Mouse (Mus musculus) kidney, postnatal 0 days (tissue): ENCODE results near the gene Gm20388. TPM values are rescaled to one million over a fixed set of nuclear protein-coding genes. Genes with fewer than 3 reads are reported as not detected.
A peak's percentile ranks its signal among the peaks of the same experiment; 100 is the strongest.
"Not testable (repeated sequence)": the region's sequence is repeated elsewhere in the genome, so short reads cannot be mapped to it uniquely, and the experiment has no call there.

Experiments used
- ATAC-seq: fragments of 200-750 bp; cut with Nextera tagmentation; replicated peaks from 2 replicates; pipeline ENCODE4 v1.8.0; 2017; ENCODE audit warnings: low read depth, moderate number of reproducible peaks, moderate TSS enrichment, moderate library complexity; ENCODE audit not compliant: low FRiP score
- DNase-seq: peaks from one replicate; pipeline ENCODE4 v3.0.0-alpha.2; 2016; ENCODE audit warnings: low spot score
- H3K27ac ChIP-seq: fragments of 300-500 bp; sonication (generic); 2 replicates; pipeline ENCODE4 v1.5.1; 2014; ENCODE audit warnings: mild to moderate bottlenecking
- H3K27me3 ChIP-seq: fragments of 300-500 bp; sonication (generic); 2 replicates; pipeline ENCODE4 v1.6.1; 2014; ENCODE audit warnings: low read length, mixed read lengths; ENCODE audit not compliant: insufficient read depth
- H3K36me3 ChIP-seq: fragments of 300-500 bp; sonication (generic); 2 replicates; pipeline ENCODE4 v1.6.1; 2014; ENCODE audit warnings: low read length, mixed read lengths; ENCODE audit not compliant: insufficient read depth
- H3K4me1 ChIP-seq: fragments of 300-500 bp; sonication (generic); replicated peaks from 2 replicates; pipeline ENCODE4 v1.6.1; 2014; ENCODE audit warnings: antibody characterized with exemption, low read length, mixed read lengths; ENCODE audit not compliant: insufficient read depth
- H3K4me2 ChIP-seq: fragments of 300-500 bp; sonication (generic); 2 replicates; pipeline ENCODE4 v1.6.1; 2014; ENCODE audit warnings: mild to moderate bottlenecking, low read length, moderate library complexity, mixed read lengths
- H3K4me3 ChIP-seq: fragments of 300-500 bp; sonication (generic); replicated peaks from 2 replicates; pipeline ENCODE4 v1.5.1; 2014; ENCODE audit warnings: low read depth, low read length
- H3K9ac ChIP-seq: fragments of 300-500 bp; sonication (generic); 2 replicates; pipeline ENCODE4 v1.6.1; 2014; ENCODE audit warnings: low read depth, low read length
- H3K9me3 ChIP-seq: fragments of 300-500 bp; sonication (generic); replicated peaks from 2 replicates; pipeline ENCODE4 v1.6.1; 2016; ENCODE audit warnings: low read length, inconsistent platforms, mixed read lengths
- CTCF ChIP-seq: IDR thresholded peaks from 2 replicates; pipeline ENCODE4 v1.5.1; 2016; ENCODE audit warnings: antibody characterized with exemption, low read depth, mild to moderate bottlenecking, moderate library complexity
- WGBS: fragments of 180-500 bp; shearing (Covaris S2); extraction: QIAGEN DNeasy Blood & Tissue Kit; methylation state at CpG from one replicate; pipeline ENCODE4 v1.1.7; 2014; 5-methylcytosine and 5-hydroxymethylcytosine counted together
- polyA plus RNA-seq: library from polyadenylated mRNA; unstranded; fragments of >200 nt; fragmentation: Nextera tagmentation; extraction: Ambion mirVana; gene quantifications from 2 replicates; pipeline ENCODE4 v1.2.1, GENCODE M21; 2015

Gene Gm20388
- polyA plus RNA-seq, 1 experiment from 2014 or later, result not detected

DNA sequence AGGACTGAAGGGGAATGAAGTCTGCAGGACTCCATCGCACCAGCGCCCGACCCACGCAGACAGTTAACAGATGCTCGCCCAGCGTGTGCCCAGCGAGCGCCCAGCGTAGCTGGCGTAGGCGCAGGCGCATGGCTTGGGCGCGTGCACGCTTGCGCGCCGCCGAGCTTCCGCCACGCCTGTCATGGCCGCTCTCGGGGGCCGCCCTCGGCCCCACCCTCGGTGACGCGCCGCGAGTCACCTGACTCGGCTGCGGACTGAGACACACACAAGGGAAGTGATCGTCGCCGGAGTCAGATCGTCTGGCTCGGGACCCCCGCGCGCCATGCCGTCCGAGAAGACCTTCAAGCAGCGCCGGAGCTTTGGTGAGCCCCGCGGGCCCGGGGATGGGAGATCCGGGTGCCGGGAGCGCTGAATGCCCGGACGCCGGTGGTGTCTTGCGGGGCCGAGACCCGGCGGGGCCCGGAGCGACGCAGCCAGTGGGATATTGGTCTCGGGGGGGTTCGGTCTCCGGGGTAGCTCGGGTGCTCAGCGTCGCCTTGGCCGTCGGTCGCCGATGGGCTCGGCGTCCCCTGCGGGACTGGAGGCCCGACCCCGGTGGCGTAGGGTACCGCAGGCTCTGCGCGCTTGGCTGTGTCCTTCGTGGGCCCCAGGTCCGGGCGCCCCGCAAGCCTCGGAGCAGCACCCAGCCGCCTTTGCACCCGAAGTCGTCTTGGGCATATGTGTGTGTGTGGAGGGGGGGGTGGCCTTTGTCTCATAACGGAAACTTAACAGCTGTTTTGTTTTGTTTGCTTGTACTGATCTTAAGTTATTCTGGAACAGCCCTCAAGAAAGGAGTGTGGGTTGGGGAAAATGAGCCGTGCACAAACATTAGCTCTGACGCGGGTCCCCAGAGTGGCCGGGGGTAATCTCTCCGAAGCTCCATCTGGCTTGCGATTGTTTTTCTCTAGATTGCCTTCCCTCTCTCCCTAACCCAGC lies 1679.8 kb downstream of the Gm20388 start, which contains the start of gene Map1lc3b:
Gene Map1lc3b, plus strand, starts transcription at position 159 of the 975 bp plus-strand sequence.
- Histone ChIP-seq H3K4me3 (peak within 1 kb of the TSS; percentile 91), H3K4me1 (peaks cover 9% of the 10 kb centered on the region), H3K36me3 (peaks cover 13% of the 10 kb centered on the region; the same call in 1 of the 2 replicates), H3K4me2 (peak within 1 kb of the TSS; percentile 97), H3K9ac (peak within 1 kb of the TSS; percentile 95), H3K27me3 (no peaks in the 10 kb centered on the region), H3K9me3 (no peaks in the 10 kb centered on the region), H3K27ac (peak within 1 kb of the TSS; percentile 84)
- WGBS, result under 1% methylated on average over 94 of the region's 94 CpGs
- ATAC-seq (peak; percentile 85), DNase-seq (peak; percentile 92)
- no peak for TF ChIP-seq CTCF

DNA sequence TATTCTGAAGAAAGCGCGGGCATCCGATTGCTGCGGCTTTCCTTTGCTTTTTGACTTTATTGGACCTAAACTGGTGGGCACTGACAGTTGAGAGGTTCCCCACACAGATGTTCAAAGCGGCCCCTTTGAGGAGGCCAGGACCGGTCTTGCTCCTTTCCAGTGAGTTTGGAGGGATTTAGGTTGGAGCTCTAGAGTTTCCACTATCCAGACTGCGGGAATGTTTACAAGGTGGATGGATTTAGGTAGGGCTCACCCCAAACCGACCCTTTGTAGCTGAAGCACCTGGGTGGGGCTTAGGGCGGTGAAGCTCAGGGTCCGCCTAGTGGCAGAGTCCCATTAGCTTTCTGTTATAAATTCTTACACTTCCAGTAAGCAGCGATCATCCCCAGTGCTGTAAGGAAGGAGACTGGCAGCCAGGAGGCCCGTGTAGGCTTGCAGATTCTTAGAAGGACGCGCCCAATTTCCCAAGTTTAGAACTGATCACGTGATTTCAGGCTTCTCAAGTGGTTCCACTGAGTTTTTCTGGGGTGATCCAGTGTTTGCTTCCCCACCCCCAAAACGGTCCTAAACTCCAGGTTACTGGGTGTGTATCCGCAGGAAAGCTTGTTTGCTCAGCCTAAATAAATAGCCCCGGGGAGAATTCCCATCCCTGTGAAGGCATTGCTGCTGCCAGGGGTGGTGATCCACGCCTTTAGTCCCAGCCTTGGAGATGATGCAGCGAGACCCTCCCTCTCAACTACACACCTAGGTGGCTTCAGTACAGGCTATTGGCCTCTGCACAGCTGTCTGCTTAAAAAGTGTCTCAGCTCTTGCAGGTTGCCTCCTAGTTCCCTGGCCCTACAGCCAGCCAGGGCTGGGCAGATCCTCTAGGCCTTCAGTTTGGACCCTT lies 1680.8 kb downstream of the Gm20388 start:
- Histone ChIP-seq H3K36me3 (peaks cover 21% of the 10 kb centered on the region), H3K4me1 (peaks cover 9% of the 10 kb centered on the region), H3K9ac (peak overlapping the region; percentile 95), H3K4me3 (peak overlapping the region; percentile 91), H3K9me3 (no peaks in the 10 kb centered on the region), H3K27ac (peak overlapping the region; percentile 84; the same call in 1 of the 2 replicates), H3K27me3 (no peaks in the 10 kb centered on the region), H3K4me2 (peak overlapping the region; percentile 97)
- 12% methylated on average over 20 of the region's 20 CpGs for WGBS
- ATAC-seq (0 out of 2 replicates have a peak, but pooled peaks have one; percentile 4), DNase-seq (peak; percentile 84)
- peak; percentile 66 for TF ChIP-seq CTCF

GRCm38 (mm10) chr8:121593293-121593692 lies 1682.7 kb downstream of the Gm20388 start:
- WGBS, result 89% methylated on average over 5 of the region's 5 CpGs

DNA sequence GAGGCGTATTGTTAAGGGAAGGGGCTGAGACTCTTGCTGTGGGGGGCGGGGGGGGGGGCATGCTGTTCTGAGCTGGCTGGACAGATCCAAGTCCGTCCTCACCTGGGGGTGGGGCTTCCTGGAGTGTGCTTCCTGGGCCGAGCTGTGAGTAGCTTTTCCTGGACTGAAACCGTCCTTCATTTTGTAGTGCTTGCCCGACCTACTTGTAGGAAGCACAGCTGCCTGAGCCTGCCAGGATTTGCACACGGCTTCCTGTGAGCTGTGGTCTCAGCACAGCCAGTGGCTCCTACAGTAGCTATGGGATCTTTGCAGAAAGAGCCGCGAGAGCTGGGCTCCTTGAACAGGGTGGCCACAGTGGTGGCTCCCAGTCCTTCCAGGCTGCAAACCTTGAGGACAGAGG lies 1683.3 kb downstream of the Gm20388 start:
- no peaks in the 10 kb centered on the region for H3K27me3 ChIP-seq
- H3K9me3 ChIP-seq, result no peaks in the 10 kb centered on the region
- peaks cover 31% of the 10 kb centered on the region for H3K36me3 ChIP-seq
- no peak overlapping the region for H3K27ac ChIP-seq
- ATAC-seq (no peak), DNase-seq (peak; percentile 25)
- WGBS, result 66% methylated on average over 9 of the region's 9 CpGs
- H3K4me2 ChIP-seq, result no peak overlapping the region
- peaks cover 9% of the 10 kb centered on the region for H3K4me1 ChIP-seq
- TF ChIP-seq CTCF, result no peak
- no peak overlapping the region for H3K9ac ChIP-seq
- H3K4me3 ChIP-seq, result no peak overlapping the region

More at GRCm38 (mm10) chr8:121593293-121593692, 1682.7 kb downstream of the Gm20388 start:
- Histone ChIP-seq H3K27ac (no peak overlapping the region), H3K9me3 (no peaks in the 10 kb centered on the region), H3K36me3 (peaks cover 30% of the 10 kb centered on the region), H3K4me2 (no peak overlapping the region), H3K4me1 (peaks cover 9% of the 10 kb centered on the region), H3K4me3 (no peak overlapping the region), H3K27me3 (no peaks in the 10 kb centered on the region), H3K9ac (no peak overlapping the region)
- TF ChIP-seq CTCF, result no peak
- no peak for ATAC-seq
- no peak for DNase-seq

DNA sequence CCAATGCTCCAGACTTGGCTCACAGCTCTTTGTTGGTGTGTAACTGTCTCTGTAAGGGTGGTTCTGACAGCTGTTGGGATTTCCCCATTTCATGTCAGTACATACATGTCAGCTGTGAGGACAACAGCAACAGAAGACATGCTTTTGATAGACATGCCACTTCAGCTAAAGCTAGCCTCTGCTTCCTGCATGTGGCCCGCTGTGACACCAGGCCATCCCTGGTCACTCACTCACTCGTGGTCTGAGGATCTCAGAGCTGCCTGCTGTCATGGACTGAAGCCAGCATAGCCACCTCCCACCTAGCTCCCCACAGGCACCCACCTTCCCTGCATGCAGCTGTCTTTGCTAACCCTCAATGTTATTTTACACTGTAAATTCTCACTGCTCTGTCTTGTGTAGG lies 1686.9 kb downstream of the Gm20388 start:
- H3K4me1 ChIP-seq, H3K4me2 ChIP-seq, H3K27ac ChIP-seq, DNase-seq, H3K9ac ChIP-seq, H3K27me3 ChIP-seq, H3K9me3 ChIP-seq, H3K4me3 ChIP-seq, ATAC-seq: not testable (repeated sequence)
- H3K36me3 ChIP-seq, result peaks cover 51% of the 10 kb centered on the region
- 69% methylated on average over 2 of the region's 2 CpGs for WGBS

DNA sequence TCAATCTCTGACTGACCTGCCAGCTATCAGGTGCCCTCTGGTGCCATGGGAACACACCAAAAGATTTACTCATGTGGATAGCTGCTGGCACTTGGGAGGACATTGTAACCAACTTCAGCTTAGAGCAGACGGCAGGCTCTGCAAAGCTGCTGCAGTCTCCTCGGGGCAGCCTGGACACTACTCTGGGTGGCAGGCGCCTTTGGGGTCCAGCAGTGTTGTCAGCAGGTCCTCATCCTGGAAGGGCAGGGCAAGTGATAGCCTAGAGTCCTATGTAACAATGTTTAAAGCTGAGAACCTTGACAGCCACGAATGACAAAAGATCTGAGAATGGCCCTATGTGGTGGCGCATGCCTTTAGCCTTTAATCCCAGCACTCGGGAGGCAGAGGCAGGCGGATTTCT lies 1687.5 kb downstream of the Gm20388 start:
- no peak for DNase-seq
- Histone ChIP-seq H3K27me3 (no peaks in the 10 kb centered on the region), H3K9me3 (no peaks in the 10 kb centered on the region), H3K27ac (no peak overlapping the region), H3K4me2 (no peak overlapping the region), H3K9ac (no peak overlapping the region), H3K36me3 (peaks cover 51% of the 10 kb centered on the region), H3K4me1 (no peaks in the 10 kb centered on the region), H3K4me3 (no peak overlapping the region)
- ATAC-seq, result no peak
- WGBS, result 95% methylated on average over 7 of the region's 7 CpGs
- no peak for TF ChIP-seq CTCF
